Mouse (Mus musculus): ENCODE data around the gene Cep104.

DNA sequence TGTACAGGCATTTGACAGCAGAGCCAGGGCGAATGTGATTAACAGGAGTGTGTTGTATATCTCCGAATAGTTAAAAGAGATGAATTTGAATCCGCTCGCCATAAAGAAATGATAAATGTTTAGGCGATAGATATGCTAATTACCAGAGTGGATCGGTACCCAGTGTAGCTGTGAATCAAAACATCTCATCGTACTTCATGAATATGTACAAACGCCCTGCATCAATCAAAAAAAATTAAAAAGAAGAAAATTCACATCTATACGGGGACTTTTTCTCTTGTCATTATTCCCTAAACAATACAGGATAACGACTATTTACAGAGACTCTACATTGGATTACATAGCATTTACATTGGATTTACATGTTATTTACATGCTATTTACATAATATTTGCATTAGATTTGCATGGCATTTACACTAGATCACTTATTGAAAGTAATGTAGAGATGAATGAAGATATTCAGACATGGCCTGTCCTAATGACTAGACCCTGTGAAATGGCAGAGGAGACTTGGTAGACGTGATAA is 46.2 kb upstream of the Cep104 start:
- TF ChIP-seq POLR2A (IDR thresholded peaks at IDR 0.05; ENCODE audit: borderline replicate concordance, extremely low read depth, insufficient read depth, insufficient read length, poor library complexity, severe bottlenecking) (no peak), CTCF (IDR thresholded peaks at IDR 0.05; ENCODE audit: borderline replicate concordance, extremely low read depth, insufficient read depth, insufficient read length) (no peak)

All from brain, embryonic 14.5 days (tissue).